Mouse (Mus musculus): Measurements from ENCODE around the gene Gm6482.
"Not testable (repeated sequence)": the region's sequence is repeated elsewhere in the genome, so short reads cannot be mapped to it uniquely, and the experiment has no call there.

GRCm38 (mm10) chr14:41424694-41425093 is 16.6 kb upstream of the Gm6482 start:
- TF ChIP-seq CTCF (IDR thresholded peaks at IDR 0.05; ENCODE audit: low read depth, low read length); POLR2A (IDR thresholded peaks at IDR 0.05; ENCODE audit: borderline replicate concordance, low read depth, low read length): not testable (repeated sequence)

Measured in bone marrow macrophage, adult 2 months (primary cell).